Mouse (Mus musculus) forebrain, embryonic 16.5 days (tissue): ENCODE results near the gene Olfr1423. TPM values are rescaled to one million over a fixed set of nuclear protein-coding genes. Genes with fewer than 3 reads are reported as not detected.

Experiments used
- ATAC-seq: fragments of 200-750 bp; cut with Nextera tagmentation; 2 replicates; pipeline ENCODE4 v1.8.0; 2017; ENCODE audit warnings: mild to moderate bottlenecking, moderate library complexity
- H3K27ac ChIP-seq: fragments of 300-500 bp; sonication (generic); 2 replicates; pipeline ENCODE4 v1.5.1; 2014; ENCODE audit warnings: low read length, control low read depth
- H3K27me3 ChIP-seq: fragments of 300-500 bp; sonication (generic); replicated peaks from 2 replicates; pipeline ENCODE4 v1.6.1; 2014; ENCODE audit warnings: low read length; ENCODE audit not compliant: control insufficient read depth, insufficient read depth
- H3K36me3 ChIP-seq: fragments of 300-500 bp; sonication (generic); 2 replicates; pipeline ENCODE4 v1.6.1; 2014; ENCODE audit not compliant: control insufficient read depth, insufficient read depth
- H3K4me1 ChIP-seq: fragments of 300-500 bp; sonication (generic); replicated peaks from 2 replicates; pipeline ENCODE4 v1.6.1; 2014; ENCODE audit warnings: low read length; ENCODE audit not compliant: control insufficient read depth, insufficient read depth
- H3K4me2 ChIP-seq: fragments of 300-500 bp; sonication (generic); 2 replicates; pipeline ENCODE4 v1.6.1; 2014; ENCODE audit warnings: mild to moderate bottlenecking, low read length, control low read depth
- H3K4me3 ChIP-seq: fragments of 300-500 bp; sonication (generic); replicated peaks from 2 replicates; pipeline ENCODE4 v1.5.1; 2014; ENCODE audit warnings: mild to moderate bottlenecking, low read length, control low read depth
- H3K9ac ChIP-seq: fragments of 300-500 bp; sonication (generic); replicated peaks from 2 replicates; pipeline ENCODE4 v1.6.1; 2014; ENCODE audit warnings: low read depth, low read length, control low read depth
- H3K9me3 ChIP-seq: fragments of 300-500 bp; sonication (generic); 2 replicates; pipeline ENCODE4 v1.6.1; 2016; ENCODE audit warnings: low read length; ENCODE audit not compliant: control insufficient read depth
- WGBS: fragments of 180-500 bp; shearing (Covaris S2); extraction: QIAGEN DNeasy Blood & Tissue Kit; methylation state at CpG from one replicate; pipeline ENCODE4 v1.1.7; 2014; 5-methylcytosine and 5-hydroxymethylcytosine counted together
- polyA plus RNA-seq: library from polyadenylated mRNA; unstranded; fragments of >200 nt; fragmentation: Nextera tagmentation; extraction: Ambion mirVana; gene quantifications from 2 replicates; pipeline ENCODE4 v1.2.1, GENCODE M21; 2015

Gene Olfr1423
- polyA plus RNA-seq, 1 experiment from 2014 or later = not detected

GRCm38 (mm10) chr19:12008410-12009380, 32.4 kb downstream of the Olfr1423 start:
- WGBS = 21% methylated on average over 17 of the region's 17 CpGs
- no peaks in the 10 kb centered on the region for H3K27me3 ChIP-seq
- H3K36me3 ChIP-seq = no peaks in the 10 kb centered on the region
- 0 out of 2 replicates have a peak overlapping the region, but pooled peaks have one; percentile 9 for H3K4me2 ChIP-seq
- H3K9me3 ChIP-seq = no peaks in the 10 kb centered on the region
- no peak overlapping the region for H3K27ac ChIP-seq
- H3K4me3 ChIP-seq = no peak overlapping the region; the same call in 1 of the 2 replicates
- ATAC-seq = no peak
- peaks cover 16% of the 10 kb centered on the region for H3K4me1 ChIP-seq
- no peak overlapping the region for H3K9ac ChIP-seq

GRCm38 (mm10) chr19:12007105-12007931, 33.8 kb downstream of the Olfr1423 start:
- H3K27me3 ChIP-seq = no peaks in the 10 kb centered on the region
- ATAC-seq = no peak
- H3K27ac ChIP-seq = no peak overlapping the region
- H3K36me3 ChIP-seq = no peaks in the 10 kb centered on the region
- H3K9me3 ChIP-seq = no peaks in the 10 kb centered on the region
- WGBS = 14% methylated on average over 17 of the region's 17 CpGs
- no peak overlapping the region; the same call in 1 of the 2 replicates for H3K9ac ChIP-seq
- peak overlapping the region; percentile 58 for H3K4me2 ChIP-seq
- peak overlapping the region; percentile 50 for H3K4me3 ChIP-seq
- H3K4me1 ChIP-seq = peaks cover 14% of the 10 kb centered on the region

DNA sequence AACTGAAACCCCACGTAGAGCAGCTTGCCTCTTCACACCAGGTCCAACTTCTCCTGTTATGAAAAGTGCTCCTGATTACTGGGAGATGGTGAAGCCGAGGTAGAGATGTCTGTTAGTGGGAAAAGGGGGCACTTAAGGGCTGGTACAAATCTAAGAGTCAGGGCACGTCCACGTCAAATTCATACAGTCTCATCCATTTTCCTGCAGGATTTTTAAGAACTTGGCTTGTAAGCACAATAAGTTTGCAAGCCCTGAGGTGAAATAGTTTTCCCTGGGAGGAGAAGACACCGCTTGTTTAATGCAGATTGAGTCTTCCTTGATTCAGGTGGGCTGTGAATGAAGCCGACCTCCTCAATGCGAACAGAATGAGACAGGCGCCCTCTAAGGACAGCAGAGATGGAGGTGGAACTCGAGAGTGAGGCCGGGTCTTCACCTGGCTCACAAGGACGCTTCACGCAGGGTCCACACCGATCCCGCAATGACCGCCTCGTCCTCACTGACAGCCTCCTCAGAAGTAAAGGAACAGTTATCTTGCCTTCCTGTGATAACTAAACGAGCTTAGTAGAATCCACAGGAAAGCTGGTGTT, 34.7 kb downstream of the Olfr1423 start:
- peaks cover 14% of the 10 kb centered on the region for H3K4me1 ChIP-seq
- peak overlapping the region; percentile 50 for H3K4me3 ChIP-seq
- no peak for ATAC-seq
- peak overlapping the region; percentile 38 for H3K27ac ChIP-seq
- WGBS = 2% methylated on average over 17 of the region's 17 CpGs
- H3K36me3 ChIP-seq = no peaks in the 10 kb centered on the region
- H3K9me3 ChIP-seq = no peaks in the 10 kb centered on the region
- peak overlapping the region; percentile 60 for H3K9ac ChIP-seq
- H3K4me2 ChIP-seq = peak overlapping the region; percentile 58
- H3K27me3 ChIP-seq = no peaks in the 10 kb centered on the region

DNA sequence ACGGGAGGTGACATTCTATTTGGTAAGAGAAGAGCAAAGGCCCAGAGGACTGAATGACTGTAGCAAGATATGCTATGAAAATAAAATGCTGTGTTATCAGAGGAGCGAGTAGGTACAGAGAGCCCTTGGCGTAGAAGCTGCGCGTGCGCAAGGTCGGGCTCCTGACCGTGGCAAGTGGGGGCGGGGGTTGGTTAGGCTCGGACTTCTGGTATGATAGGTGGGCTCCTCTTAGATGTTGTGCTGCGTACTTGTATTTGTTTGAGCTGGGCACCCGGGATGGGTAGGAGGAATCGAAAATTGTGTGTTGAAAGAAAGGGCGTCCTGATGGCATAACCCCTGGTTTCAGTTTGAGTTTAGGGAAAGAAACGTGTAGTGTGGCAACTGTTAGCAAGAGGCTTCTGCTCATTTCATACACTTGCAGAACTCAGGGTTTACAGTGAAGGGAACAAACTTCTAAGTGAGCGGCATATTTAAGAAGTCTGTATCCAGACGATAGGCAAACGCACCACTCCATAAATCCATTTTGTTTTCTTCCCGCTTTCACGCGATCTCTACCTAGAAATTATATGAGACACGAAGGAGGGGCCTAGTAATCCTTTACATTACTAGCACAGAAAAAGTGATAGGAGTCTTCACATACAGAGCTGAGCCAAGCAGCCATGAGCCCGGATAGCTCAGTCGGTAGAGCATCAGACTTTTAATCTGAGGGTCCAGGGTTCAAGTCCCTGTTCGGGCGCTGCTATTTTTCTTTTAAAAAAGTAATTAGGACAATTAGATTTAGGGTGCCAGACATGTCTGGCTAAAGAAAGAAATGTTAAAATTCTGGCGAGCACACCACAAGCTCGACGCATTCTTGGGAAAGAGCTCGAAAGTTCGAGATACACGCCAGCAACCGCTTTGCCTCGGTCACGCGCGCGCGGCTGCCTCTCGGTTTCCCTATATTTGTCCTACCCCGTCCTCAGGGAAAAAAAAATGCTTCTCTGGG, 35.4 kb downstream of the Olfr1423 start:
- no peaks in the 10 kb centered on the region for H3K36me3 ChIP-seq
- H3K4me2 ChIP-seq = peak overlapping the region; percentile 58
- WGBS = under 1% methylated on average over 41 of the region's 41 CpGs
- H3K4me1 ChIP-seq = peaks cover 14% of the 10 kb centered on the region
- H3K9ac ChIP-seq = peak overlapping the region; percentile 60
- H3K9me3 ChIP-seq = no peaks in the 10 kb centered on the region
- H3K27me3 ChIP-seq = no peaks in the 10 kb centered on the region
- H3K4me3 ChIP-seq = peak overlapping the region; percentile 50
- H3K27ac ChIP-seq = peak overlapping the region; percentile 60
- ATAC-seq = peak; percentile 71

GRCm38 (mm10) chr19:12004216-12005008, 36.7 kb downstream of the Olfr1423 start:
- H3K4me1 ChIP-seq = peaks cover 14% of the 10 kb centered on the region
- H3K27ac ChIP-seq = 0 out of 2 replicates have a peak overlapping the region, but pooled peaks have one; percentile 32
- H3K9ac ChIP-seq = peak overlapping the region; percentile 40
- H3K36me3 ChIP-seq = no peaks in the 10 kb centered on the region
- no peak for ATAC-seq
- peak overlapping the region; percentile 50 for H3K4me3 ChIP-seq
- 50% methylated on average over 9 of the region's 9 CpGs for WGBS
- H3K27me3 ChIP-seq = no peaks in the 10 kb centered on the region
- H3K9me3 ChIP-seq = no peaks in the 10 kb centered on the region
- peak overlapping the region; percentile 58 for H3K4me2 ChIP-seq

DNA sequence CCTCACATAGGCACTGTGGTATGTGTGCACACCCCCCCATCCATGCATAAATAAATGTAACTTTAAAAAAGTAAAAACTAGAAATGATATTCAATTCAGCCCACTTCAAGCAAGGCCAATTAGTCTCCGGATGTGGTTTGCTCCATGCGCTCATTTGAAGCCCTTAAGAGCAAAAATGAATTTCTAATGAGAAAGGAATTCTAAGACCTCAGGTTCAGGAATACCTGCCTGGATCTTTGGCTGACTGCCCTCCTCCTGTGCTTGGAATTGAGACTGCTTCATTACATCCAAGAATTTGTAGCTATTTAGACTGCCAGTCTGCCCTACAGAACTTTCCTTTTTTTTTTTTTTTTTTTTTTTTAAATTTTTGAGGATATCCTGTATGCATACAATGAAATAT, 37.5 kb downstream of the Olfr1423 start:
- peaks cover 14% of the 10 kb centered on the region for H3K4me1 ChIP-seq
- H3K27me3 ChIP-seq = no peaks in the 10 kb centered on the region
- no peak overlapping the region for H3K4me3 ChIP-seq
- no peak overlapping the region for H3K9ac ChIP-seq
- H3K4me2 ChIP-seq = no peak overlapping the region
- 93% methylated on average over 2 of the region's 2 CpGs for WGBS
- ATAC-seq = no peak
- no peaks in the 10 kb centered on the region for H3K9me3 ChIP-seq
- H3K27ac ChIP-seq = no peak overlapping the region
- H3K36me3 ChIP-seq = no peaks in the 10 kb centered on the region

DNA sequence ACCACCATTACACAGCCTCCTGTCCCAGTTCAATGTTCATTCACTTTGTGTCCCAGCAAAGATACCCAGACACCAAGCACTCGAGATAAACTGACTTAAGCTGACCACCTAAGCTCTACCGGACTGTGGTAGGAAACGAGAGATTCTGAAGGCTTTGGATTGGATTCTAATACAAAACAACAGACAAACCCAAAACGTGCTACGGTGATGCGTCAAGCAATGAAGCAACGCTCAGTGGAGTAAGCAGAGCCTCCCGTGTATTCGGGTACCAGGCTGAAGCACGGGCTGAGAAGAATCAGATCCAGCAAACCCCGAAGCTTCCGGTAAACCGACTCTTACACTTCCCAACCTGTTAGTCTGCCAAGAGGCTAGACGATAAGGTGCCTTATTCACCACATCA, 38.3 kb downstream of the Olfr1423 start:
- Histone ChIP-seq H3K27ac (no peak overlapping the region), H3K9me3 (no peaks in the 10 kb centered on the region), H3K36me3 (no peaks in the 10 kb centered on the region), H3K27me3 (no peaks in the 10 kb centered on the region), H3K4me1 (peaks cover 14% of the 10 kb centered on the region), H3K4me2 (peak overlapping the region; percentile 24), H3K4me3 (peak overlapping the region; percentile 20), H3K9ac (no peak overlapping the region)
- ATAC-seq = no peak
- 57% methylated on average over 14 of the region's 14 CpGs for WGBS

DNA sequence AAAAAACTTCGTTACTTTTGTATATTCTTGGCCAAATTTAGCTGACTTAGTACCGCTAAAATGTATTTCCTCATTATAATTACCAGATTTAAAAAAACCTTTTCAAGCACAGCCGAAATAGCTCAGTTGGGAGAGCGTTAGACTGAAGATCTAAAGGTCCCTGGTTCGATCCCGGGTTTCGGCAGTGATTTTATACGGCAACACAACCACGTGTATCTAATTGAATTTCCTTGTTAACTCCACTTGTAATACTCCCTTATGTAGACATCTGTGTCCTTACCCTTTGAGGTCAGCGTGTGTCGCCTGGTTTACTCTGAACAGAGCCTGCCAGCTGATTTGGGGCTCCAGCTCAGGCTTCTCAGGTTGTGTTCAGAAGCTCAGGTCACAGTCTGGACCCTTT, 39.0 kb downstream of the Olfr1423 start:
- peak; percentile 42 for ATAC-seq
- no peaks in the 10 kb centered on the region for H3K36me3 ChIP-seq
- no peak overlapping the region for H3K9ac ChIP-seq
- no peak overlapping the region for H3K27ac ChIP-seq
- no peaks in the 10 kb centered on the region for H3K9me3 ChIP-seq
- peak overlapping the region; percentile 24 for H3K4me2 ChIP-seq
- H3K4me1 ChIP-seq = peaks cover 14% of the 10 kb centered on the region
- WGBS = 3% methylated on average over 11 of the region's 11 CpGs
- peak overlapping the region; percentile 20 for H3K4me3 ChIP-seq
- no peaks in the 10 kb centered on the region for H3K27me3 ChIP-seq
